Mouse (Mus musculus): ENCODE results near the gene Nhlh2. TPM values are rescaled to one million over a fixed set of nuclear protein-coding genes. Genes with fewer than 3 reads are reported as not detected.

The Nhlh2 gene
- polyA plus RNA-seq, 1 experiment from 2014 or later, result not detected

- no peaks in the 10 kb centered on the region for H3K9me3 ChIP-seq (ENCODE audit: control insufficient read depth)
- H3K27me3 ChIP-seq (replicated peaks; ENCODE audit: control insufficient read depth, insufficient read depth, low read length), result no peaks in the 10 kb centered on the region
- no peak overlapping the region for H3K4me2 ChIP-seq (replicated peaks; ENCODE audit: low read depth)
- TF ChIP-seq CTCF (IDR thresholded peaks at IDR 0.05; ENCODE audit: low read depth), result no peak
- no peaks in the 10 kb centered on the region for H3K4me1 ChIP-seq (replicated peaks; ENCODE audit: control insufficient read depth, insufficient read depth, low read length)
- ATAC-seq, result no peak
- no peak overlapping the region for H3K4me3 ChIP-seq (ENCODE audit: low read depth, low read length)
- no peak overlapping the region for H3K9ac ChIP-seq (ENCODE audit: low read depth, low read length)
- no peak overlapping the region for H3K27ac ChIP-seq (ENCODE audit: low read depth, low read length)
- WGBS, result 87% methylated on average over 10 of the region's 10 CpGs
- no peaks in the 10 kb centered on the region for H3K36me3 ChIP-seq (ENCODE audit: control insufficient read depth, insufficient read depth)
Measured at GRCm38 (mm10) chr3:101978299-101978994, 31.4 kb upstream of the Nhlh2 start.

DNA sequence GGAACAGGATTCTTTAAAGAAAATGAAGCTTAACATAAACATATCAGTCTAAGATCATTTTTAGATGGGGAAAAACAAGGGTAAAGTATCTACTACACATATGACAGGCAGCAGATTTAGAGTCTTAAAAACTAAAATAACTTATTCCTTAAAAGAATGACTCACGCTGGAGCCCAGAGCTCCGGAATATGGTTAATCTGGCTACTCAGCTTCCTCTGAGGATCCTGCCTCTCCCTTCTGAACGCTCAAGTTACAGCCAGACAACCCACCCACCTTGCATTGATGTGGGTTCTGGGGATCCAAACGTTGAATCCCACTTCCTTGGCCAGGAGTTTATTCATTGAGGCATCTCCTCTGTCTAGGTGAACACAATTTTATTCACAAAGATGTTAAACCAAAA is 26.0 kb upstream of the Nhlh2 start:
- H3K9me3 ChIP-seq (ENCODE audit: control insufficient read depth), result no peaks in the 10 kb centered on the region
- no peak overlapping the region for H3K4me2 ChIP-seq (replicated peaks; ENCODE audit: low read depth)
- no peaks in the 10 kb centered on the region for H3K27me3 ChIP-seq (replicated peaks; ENCODE audit: control insufficient read depth, insufficient read depth, low read length)
- H3K36me3 ChIP-seq (ENCODE audit: control insufficient read depth, insufficient read depth), result no peaks in the 10 kb centered on the region
- no peak for ATAC-seq
- no peak overlapping the region for H3K9ac ChIP-seq (ENCODE audit: low read depth, low read length)
- no peak for TF ChIP-seq CTCF (IDR thresholded peaks at IDR 0.05; ENCODE audit: low read depth)
- H3K4me1 ChIP-seq (replicated peaks; ENCODE audit: control insufficient read depth, insufficient read depth, low read length), result no peaks in the 10 kb centered on the region
- WGBS, result 53% methylated on average over 4 of the region's 4 CpGs
- H3K27ac ChIP-seq (ENCODE audit: low read depth, low read length), result no peak overlapping the region
- no peak overlapping the region for H3K4me3 ChIP-seq (ENCODE audit: low read depth, low read length)

GRCm38 (mm10) chr3:101985634-101986033 is 24.2 kb upstream of the Nhlh2 start:
- no peak overlapping the region for H3K27ac ChIP-seq (ENCODE audit: low read depth, low read length)
- no peaks in the 10 kb centered on the region for H3K4me1 ChIP-seq (replicated peaks; ENCODE audit: control insufficient read depth, insufficient read depth, low read length)
- ATAC-seq, result no peak
- H3K36me3 ChIP-seq (ENCODE audit: control insufficient read depth, insufficient read depth), result no peaks in the 10 kb centered on the region
- H3K4me3 ChIP-seq (ENCODE audit: low read depth, low read length), result no peak overlapping the region
- TF ChIP-seq CTCF (IDR thresholded peaks at IDR 0.05; ENCODE audit: low read depth), result no peak
- 66% methylated on average over 8 of the region's 8 CpGs for WGBS
- no peaks in the 10 kb centered on the region for H3K27me3 ChIP-seq (replicated peaks; ENCODE audit: control insufficient read depth, insufficient read depth, low read length)
- no peaks in the 10 kb centered on the region for H3K9me3 ChIP-seq (ENCODE audit: control insufficient read depth)
- H3K9ac ChIP-seq (ENCODE audit: low read depth, low read length), result no peak overlapping the region
- H3K4me2 ChIP-seq (replicated peaks; ENCODE audit: low read depth), result no peak overlapping the region

DNA sequence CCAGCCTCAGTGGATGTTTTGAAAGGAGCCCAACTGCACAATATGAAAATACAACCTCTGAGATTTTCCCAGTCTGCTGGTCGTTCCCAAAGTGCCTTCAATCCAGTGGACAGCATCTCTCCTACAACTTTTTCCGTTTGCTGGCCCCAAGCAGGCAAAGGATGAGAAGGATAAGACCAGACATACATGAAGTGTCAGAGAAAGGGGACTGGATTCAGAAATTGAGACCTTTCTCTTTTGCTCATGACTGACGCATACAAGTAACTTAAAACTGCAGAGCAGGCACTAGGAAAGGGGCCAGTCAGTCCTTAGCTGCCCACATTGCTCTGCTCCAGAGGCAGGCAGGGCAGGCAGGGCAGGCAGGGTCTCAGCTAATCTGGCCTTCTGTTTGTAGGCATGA is 19.7 kb upstream of the Nhlh2 start:
- H3K4me2 ChIP-seq (replicated peaks; ENCODE audit: low read depth), result no peak overlapping the region
- no peaks in the 10 kb centered on the region for H3K36me3 ChIP-seq (ENCODE audit: control insufficient read depth, insufficient read depth)
- H3K9me3 ChIP-seq (ENCODE audit: control insufficient read depth), result no peaks in the 10 kb centered on the region
- WGBS, result 66% methylated on average over 3 of the region's 3 CpGs
- no peak overlapping the region for H3K27ac ChIP-seq (ENCODE audit: low read depth, low read length)
- no peak overlapping the region for H3K4me3 ChIP-seq (ENCODE audit: low read depth, low read length)
- no peaks in the 10 kb centered on the region for H3K27me3 ChIP-seq (replicated peaks; ENCODE audit: control insufficient read depth, insufficient read depth, low read length)
- no peak for ATAC-seq
- no peak for TF ChIP-seq CTCF (IDR thresholded peaks at IDR 0.05; ENCODE audit: low read depth)
- no peaks in the 10 kb centered on the region for H3K4me1 ChIP-seq (replicated peaks; ENCODE audit: control insufficient read depth, insufficient read depth, low read length)
- H3K9ac ChIP-seq (ENCODE audit: low read depth, low read length), result no peak overlapping the region

GRCm38 (mm10) chr3:101990995-101991516 is 18.8 kb upstream of the Nhlh2 start:
- no peak for TF ChIP-seq CTCF (IDR thresholded peaks at IDR 0.05; ENCODE audit: low read depth)
- Histone ChIP-seq H3K9ac (ENCODE audit: low read depth, low read length) (no peak overlapping the region), H3K36me3 (ENCODE audit: control insufficient read depth, insufficient read depth) (no peaks in the 10 kb centered on the region), H3K4me3 (ENCODE audit: low read depth, low read length) (no peak overlapping the region), H3K9me3 (ENCODE audit: control insufficient read depth) (no peaks in the 10 kb centered on the region), H3K4me2 (replicated peaks; ENCODE audit: low read depth) (no peak overlapping the region), H3K27ac (ENCODE audit: low read depth, low read length) (no peak overlapping the region), H3K4me1 (replicated peaks; ENCODE audit: control insufficient read depth, insufficient read depth, low read length) (no peaks in the 10 kb centered on the region), H3K27me3 (replicated peaks; ENCODE audit: control insufficient read depth, insufficient read depth, low read length) (no peaks in the 10 kb centered on the region)
- 54% methylated on average over 6 of the region's 6 CpGs for WGBS
- ATAC-seq, result no peak

- Histone ChIP-seq H3K9ac (ENCODE audit: low read depth, low read length) (no peak overlapping the region), H3K27ac (ENCODE audit: low read depth, low read length) (no peak overlapping the region), H3K9me3 (ENCODE audit: control insufficient read depth) (no peaks in the 10 kb centered on the region), H3K4me3 (ENCODE audit: low read depth, low read length) (no peak overlapping the region), H3K4me1 (replicated peaks; ENCODE audit: control insufficient read depth, insufficient read depth, low read length) (no peaks in the 10 kb centered on the region), H3K27me3 (replicated peaks; ENCODE audit: control insufficient read depth, insufficient read depth, low read length) (no peaks in the 10 kb centered on the region), H3K36me3 (ENCODE audit: control insufficient read depth, insufficient read depth) (no peaks in the 10 kb centered on the region), H3K4me2 (replicated peaks; ENCODE audit: low read depth) (no peak overlapping the region)
- TF ChIP-seq CTCF (IDR thresholded peaks at IDR 0.05; ENCODE audit: low read depth), result no peak
- 84% methylated on average over 3 of the region's 3 CpGs for WGBS
- ATAC-seq, result no peak
Measured at GRCm38 (mm10) chr3:101997851-101998250, 12.0 kb upstream of the Nhlh2 start.

Measured in intestine, postnatal 0 days (tissue).